Mouse (Mus musculus): ENCODE measurements around the gene Gm20388.
A peak's percentile ranks its signal among the peaks of the same experiment; 100 is the strongest.

The Gm20388 gene

DNA sequence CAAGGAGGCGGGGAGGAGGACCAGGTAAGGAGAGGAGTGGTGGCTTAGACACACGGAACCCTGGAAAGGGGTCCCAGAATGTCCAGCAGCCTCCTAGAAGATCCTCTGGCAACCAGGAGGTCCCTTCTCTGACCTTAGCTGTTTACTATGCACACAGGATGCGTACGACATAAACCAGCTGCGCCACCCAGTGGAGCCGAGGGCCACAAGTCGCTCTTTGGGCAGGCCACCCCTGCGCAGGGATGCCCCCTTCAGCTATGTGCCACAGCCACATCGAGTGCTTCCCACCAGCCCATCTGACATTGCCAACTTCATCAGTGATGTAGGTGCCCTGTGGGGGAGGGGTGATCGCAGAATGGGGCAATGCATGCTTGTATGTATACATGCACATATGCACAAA lies 2954.8 kb downstream of the Gm20388 start:
- DNase-seq (ENCODE audit: low read depth, low spot score): peak; percentile 39

DNA sequence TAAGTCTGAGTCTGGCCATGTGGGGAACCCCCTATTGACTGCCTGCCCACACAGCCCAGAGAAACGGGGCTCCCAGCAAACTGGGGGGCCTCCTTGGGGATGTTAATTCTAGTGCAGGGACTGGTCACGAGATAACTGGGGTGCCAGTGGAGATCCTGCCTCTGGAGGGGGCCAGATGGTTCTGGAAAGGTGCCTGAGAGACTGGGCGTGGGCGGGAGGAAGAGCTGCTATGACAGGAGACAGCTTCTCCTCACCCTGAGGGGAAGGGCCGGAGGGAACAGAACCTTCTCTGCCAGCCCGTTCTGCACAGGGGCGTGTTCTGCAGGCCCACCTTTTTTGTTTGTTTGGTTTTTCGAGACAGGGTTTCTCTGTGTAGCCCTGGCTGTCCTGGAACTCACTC lies 2955.6 kb downstream of the Gm20388 start:
- peak; percentile 37 for DNase-seq (ENCODE audit: low read depth, low spot score)

DNA sequence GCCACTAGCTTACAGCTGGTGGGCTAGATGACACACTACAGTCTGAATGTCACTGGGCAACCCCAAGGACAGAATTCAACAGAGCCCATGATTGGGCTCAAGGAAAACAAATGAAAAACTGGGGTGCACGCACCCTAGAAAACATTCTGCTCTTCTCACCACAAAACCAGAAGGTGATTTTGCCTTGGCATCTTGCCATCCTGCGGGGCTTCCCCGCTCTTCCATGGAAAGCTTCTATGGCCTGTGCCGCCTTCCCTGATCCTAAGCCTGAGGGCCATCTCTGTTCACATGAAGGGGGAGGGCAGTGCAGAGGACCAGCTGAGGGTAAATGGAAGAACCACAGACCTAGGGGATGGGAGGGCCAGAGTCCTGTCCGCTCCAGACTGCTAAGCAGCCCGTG lies 2957.3 kb downstream of the Gm20388 start:
- DNase-seq (ENCODE audit: low read depth, low spot score): no peak

DNA sequence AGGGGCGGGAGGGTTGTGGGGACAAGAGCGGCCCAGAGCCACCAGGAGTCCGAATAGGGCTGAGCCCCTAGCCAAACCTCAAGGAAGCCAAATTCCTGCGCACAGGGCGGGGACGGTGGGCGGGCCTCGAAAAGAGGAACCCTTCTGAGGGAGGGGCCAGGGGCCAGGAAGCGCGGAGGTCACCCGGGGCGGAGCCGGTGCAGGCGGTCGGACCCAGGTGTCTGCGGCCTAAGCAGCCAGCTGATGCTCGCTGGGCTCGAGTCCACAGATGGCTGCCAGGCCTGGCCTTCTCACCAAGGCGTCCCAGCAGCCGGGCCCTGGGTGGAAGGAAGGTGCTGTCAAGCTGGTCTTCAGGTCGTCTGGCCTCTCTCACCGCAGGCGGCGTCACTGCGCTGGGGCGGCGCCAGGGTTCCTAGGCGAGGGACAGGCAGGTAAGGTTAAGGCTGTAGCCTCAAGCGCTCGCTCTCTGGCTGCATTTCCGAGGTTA lies 2959.8 kb downstream of the Gm20388 start:
- DNase-seq (ENCODE audit: low read depth, low spot score): peak; percentile 85

DNA sequence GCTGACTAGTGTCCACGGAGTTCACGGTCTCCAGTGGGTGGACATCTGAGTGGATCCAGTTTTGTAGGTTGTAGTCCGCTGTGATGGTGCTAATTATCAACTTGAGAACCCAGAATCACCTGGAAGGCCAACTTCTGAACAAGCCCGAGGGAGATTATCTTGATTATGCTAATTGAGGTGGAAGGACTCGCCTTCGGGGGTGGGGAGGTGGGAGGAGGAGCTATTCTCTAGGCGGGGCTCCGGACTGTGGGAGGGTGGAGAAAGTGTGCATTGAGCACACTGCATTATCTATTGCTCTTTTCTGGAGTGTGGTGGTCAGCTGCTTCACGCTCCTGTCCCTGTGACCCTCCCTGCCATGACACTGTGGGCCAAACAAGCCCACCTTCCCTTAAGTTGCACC lies 2961.0 kb downstream of the Gm20388 start:
- DNase-seq (ENCODE audit: low read depth, low spot score): no peak

DNA sequence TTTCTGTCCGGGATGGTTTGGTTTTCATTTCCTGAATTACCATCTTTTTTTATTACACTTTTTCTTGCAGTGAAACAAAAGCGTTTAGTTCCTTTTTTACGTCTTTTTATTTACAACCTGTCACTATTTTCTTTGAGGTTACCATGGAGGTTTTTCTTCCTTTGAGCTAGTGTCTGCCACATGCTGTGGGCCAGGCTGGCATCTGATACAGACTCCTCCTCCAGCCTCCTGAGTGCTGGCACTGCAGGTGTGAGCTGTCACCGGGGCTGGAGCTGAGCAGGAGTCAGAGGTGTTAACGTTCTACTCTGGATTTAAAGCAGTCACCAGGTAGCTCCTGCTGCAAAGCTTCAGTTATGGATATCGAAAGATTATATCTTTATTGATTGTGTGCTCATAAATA lies 2962.5 kb downstream of the Gm20388 start:
- no peak for DNase-seq (ENCODE audit: low read depth, low spot score)

DNA sequence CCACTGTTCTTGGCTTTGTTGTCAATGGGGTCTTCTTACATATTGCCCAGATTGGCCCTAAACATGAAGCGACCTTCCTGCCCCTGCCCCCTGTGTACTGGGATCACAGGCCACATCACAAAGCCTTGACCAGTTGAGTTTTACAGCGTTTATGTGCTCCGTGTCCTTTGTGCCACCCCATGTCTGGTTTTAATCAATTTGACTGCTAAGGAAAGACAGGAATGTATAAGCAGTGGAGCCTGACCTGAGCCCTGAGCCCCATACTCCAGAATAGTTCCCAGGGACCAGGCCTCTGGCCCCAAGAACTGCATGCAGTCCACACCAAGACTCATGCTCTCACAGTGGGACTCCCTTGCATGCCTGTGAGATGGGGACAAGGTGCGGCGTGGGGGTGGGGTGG lies 2964.5 kb downstream of the Gm20388 start:
- no peak for DNase-seq (ENCODE audit: low read depth, low spot score)

DNA sequence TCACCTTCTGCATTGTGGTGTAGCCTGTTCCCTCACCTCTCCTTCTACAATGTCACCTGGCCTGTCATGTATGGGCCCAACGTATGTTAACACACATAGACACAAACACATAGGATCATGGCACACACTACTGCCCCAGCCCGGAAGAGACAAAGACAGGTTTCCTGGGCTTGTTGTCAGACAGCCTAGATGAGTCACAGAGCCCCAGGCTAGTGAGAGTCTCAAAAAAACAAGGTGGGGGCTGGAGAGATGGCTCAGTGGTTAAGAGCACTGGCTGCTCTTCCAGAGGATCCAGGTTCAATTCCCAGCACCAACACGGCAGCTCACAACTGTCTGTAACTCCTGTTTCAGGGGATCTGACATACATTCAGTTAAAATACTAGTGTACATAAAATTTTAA lies 2967.6 kb downstream of the Gm20388 start:
- DNase-seq (ENCODE audit: low read depth, low spot score): no peak

DNA sequence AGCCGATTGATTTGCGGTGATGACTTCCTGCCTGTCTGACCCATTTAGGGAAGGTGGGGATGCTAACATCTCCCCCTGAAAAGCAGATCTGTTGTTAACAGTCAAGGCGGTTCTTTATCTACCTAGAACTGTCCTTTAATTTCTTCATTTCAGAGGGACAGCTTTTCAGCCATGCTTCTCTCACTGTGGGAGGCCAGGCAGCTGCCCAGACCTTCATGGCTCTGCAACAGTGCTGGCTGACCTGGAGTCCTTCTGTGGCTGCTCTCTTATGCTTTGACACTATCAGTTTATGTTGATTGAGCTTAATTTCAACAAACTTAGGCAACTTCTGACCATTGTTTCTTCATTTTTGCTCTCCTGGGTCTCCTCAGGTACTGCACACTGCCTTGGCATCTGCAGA lies 2969.7 kb downstream of the Gm20388 start:
- DNase-seq (ENCODE audit: low read depth, low spot score): no peak

DNA sequence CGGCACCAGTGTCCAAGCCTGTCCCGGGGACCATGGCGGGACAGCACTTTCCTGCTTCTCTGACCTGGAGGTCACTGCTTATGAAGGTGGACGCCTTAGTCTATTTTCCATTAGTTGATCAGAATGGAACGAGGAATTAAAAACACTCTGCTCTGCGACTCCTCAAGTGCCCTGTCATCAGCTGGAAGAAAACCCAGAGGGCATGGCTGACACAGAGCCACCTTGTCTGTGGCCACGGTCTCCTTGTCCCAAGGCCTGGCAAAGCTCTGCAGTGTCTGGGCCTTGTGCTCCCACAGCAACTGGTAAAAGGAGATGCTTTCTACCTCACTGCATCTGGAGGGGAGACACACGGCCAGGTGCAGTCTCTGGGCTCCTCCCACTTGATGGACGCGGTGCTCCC lies 2973.0 kb downstream of the Gm20388 start:
- no peak for DNase-seq (ENCODE audit: low read depth, low spot score)

DNA sequence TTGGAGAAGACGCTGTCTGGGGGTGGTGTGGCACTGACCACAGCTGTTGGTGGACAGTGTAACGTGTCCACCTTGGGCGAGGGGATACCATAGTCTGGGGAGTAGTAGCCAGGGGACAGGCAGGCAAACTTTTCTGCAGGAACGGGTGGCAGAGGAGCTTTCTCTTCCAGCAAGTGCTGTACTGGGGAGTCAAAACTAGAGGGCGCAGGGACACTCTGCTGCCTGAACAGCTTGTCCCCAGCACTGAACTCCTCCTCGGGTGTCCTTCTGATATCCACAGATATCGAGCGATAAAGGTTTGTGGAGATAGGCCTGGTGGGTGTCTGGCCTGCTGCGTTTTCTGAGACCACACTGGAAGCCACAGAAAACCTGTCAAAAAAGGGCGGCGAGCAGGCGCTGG lies 2980.8 kb downstream of the Gm20388 start:
- DNase-seq (ENCODE audit: low read depth, low spot score): no peak

DNA sequence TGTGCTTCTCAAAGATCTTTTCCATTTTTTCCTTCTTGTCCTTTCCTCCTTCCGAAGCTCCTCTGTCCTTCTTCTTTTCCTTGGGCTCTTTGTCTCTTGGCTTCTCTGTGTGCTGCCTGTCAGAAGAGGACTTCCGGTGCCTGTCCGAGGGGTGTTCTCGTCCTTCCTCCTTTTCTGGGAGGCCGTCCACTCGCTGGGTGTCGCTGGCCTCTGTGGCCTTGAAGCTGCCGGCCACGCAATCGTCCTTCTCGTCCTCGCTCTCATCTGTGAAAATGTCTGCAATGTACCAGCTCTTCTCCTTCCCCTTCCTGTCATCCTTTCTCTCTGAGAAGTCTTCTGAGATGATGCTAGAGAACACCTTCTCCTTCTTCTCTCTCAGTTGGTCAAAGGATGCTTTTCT lies 2982.8 kb downstream of the Gm20388 start:
- DNase-seq (ENCODE audit: low read depth, low spot score): no peak

DNA sequence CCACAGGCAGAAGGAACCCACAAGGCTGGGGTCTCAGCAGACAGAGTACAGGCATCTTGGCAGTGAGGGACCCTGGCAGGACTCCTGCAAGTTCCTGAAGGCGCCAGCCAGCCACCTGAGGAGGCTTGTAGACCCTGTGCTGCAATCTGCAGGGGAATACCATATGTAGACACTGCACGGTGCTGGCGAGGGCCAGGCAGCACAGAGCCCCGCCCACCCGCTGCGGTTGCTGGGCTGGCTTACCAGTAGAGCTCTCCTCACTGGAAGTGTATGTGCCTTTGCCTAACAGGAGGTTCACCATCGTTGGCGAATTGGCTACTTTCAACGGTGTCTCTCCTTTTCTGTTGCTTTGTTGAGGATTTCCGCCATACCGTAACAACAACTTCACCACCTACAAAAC lies 2985.7 kb downstream of the Gm20388 start:
- DNase-seq (ENCODE audit: low read depth, low spot score): no peak

DNA sequence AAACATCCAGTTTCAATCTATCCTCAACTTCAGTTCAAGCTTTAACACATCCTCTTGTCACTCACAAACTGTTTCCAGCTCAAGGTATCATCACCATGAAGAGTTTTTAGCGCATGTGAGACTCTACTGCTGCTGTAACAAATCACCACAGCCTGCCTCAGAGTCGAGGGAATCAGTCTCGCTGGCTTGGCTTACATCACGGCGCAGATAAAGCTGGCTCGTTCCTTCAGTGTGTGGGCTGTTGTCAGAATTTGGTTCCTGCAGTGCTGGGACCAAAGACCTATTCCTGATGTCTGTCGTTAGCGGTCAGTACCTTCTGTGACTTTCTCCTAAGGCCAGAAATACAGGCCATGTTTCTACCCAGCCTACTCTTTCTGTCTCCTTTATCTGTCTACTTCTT lies 2986.6 kb downstream of the Gm20388 start:
- no peak for DNase-seq (ENCODE audit: low read depth, low spot score)

DNA sequence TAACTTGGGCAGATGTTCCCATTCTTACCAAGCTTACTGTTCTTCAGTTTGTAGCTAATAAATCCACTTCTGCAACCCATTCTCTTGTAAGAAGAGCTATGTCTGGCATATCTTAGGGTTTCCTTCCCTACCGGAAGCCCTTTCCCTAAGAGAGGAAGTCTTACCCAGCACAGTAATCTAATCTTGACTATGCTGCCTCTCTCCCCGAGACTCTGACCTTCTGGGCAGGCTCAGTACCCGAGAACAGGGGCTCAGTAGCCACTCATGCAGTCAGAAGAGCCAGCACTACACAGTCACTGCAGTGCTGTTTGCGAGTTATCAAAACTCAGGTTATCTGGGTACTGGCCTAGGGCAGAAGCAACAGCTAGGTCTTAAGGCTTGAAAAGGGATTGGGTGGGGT lies 2987.4 kb downstream of the Gm20388 start:
- no peak for DNase-seq (ENCODE audit: low read depth, low spot score)

DNA sequence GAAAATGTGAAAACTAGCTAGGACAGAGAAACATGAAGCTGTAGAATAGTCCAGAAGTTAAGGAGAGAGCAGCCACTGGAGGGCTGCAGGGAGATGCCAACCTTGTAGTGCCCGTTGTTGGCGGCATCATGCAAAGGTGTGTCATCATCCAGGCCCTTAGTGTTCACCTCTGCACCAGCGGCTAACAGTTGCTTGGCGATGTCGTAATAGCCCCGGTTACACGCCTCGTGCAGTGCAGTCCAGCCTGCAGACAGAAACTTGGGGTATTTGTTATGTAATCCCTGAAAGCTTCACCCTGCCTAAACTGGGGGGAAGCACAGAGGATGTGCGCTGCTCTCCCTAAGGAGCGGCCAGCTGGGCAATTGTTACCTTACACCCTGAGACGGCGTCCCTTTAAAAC lies 2987.8 kb downstream of the Gm20388 start:
- DNase-seq (ENCODE audit: low read depth, low spot score): no peak

DNA sequence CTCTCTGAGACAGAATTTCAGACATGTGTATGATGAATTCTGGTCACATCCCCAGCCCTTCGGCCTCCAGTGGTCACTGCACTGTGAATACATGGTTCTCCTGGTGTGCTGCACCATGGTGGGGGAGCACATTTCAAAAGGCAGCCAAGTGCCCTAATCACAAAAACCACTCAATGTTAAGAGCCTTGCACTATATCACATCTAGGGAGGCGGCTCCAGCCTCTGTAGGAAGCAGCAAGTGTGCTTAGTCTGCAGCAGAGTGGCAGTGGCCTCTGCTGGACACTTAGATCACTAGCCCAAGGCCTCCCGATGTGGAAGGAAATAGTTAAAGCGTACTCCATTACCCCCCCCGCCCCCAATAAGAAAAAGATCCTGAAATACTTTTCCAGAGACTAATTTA lies 2988.4 kb downstream of the Gm20388 start:
- no peak for DNase-seq (ENCODE audit: low read depth, low spot score)

DNA sequence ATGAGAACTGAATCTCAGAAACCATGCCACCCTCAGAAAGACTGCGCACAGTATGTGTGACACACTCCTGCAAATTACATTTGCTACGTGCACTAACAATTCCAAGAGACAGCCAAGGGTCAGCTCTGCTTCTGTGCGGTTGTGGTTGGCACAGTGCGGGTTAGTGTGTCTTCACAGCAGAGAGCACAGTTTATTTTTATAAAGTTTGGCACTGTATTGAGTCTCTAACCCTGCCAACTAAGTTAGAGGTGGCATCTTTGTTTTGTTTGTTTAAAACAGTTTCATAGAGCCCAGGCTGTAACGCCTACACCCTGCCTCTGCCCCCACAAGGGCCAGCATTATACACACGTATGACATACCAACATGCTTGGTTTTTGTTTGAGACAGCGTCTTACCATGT lies 2990.8 kb downstream of the Gm20388 start:
- DNase-seq (ENCODE audit: low read depth, low spot score): no peak

DNA sequence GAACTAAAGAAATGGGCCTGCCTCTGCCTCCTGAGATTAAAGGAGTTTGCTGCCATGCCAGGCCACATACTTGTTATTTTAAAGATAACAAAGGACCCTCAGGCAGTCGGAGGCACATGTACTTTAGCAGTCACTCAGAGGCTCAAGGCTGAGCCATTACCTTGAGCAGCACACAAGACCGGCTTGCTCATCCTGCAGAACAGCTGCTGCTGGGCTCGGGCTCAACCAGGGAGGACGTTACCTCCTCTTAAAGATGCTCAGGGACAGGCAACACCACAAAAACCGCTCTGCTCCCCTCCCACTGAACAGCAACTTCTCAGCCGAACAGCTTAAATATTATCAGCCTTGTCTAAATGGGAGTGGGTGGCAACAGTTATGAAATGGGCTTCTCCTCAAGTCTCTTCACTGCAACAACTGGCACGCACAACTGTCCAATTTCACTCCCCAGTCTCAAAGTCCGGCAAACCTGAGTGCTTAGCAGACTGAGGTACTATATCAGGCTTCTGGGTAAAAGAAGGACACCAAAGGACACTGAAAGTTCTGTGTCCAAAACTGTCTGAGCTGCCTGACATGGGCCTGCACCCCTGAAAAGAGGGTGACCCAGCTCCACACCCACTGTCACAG lies 2991.4 kb downstream of the Gm20388 start:
- no peak for DNase-seq (ENCODE audit: low read depth, low spot score)

DNA sequence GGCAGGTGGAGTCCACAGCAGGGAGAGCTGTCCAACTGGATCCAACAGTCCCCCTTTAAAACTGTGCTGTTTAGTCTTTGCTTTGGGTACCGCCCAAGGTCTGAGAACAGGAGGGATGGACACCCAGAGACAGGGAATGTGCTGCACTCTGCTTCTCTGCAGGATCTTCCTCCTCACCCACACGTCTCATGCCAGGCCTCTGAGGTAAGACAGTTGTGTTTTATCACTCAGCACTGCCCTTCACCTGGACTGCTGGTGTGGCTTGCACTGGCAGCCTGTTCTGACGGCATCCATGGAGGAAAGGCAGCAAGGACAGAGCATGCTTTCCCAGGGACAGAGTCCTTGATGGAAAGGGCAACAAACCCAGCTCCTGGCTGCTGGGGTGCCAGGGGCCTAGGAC lies 2991.9 kb downstream of the Gm20388 start:
- no peak for DNase-seq (ENCODE audit: low read depth, low spot score)

DNA sequence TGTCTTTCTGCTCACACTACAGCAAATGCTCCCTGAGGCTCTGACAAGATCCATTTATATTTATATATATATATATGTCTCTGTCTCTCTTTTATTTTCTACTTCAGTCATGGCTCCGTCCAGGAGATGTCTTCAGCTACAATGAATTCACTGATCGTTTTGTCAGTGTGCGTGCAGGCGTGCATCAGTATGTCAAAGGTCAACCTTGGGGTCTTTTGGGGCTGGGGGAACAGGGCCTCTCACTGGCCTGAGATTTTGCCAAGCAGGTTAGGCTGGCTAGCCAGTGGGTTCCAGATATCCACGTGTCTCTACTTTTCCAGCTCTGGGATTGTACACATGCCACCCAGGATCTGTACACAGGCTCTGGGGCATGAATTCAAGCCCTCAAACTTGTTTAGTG lies 2992.4 kb downstream of the Gm20388 start:
- no peak for DNase-seq (ENCODE audit: low read depth, low spot score)

DNA sequence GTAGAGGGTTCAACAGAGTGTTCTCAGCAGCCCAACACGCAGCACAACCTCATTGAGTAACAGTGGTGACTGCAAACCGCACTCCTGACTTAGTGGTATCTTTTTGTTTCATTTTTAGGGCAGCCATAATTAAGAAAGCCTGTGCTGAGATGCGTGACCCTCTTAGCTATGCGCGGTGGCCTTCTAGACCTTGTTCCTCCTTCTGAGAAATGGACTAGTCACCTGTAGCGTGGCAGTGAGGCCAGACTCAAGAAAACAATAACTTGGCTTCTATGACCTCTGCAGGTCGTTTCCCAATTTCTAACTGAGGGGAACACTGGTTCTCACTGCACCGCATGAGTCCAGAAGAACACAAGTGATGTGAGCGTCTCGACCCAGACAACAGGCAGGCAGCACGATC lies 2993.9 kb downstream of the Gm20388 start:
- DNase-seq (ENCODE audit: low read depth, low spot score): no peak

DNA sequence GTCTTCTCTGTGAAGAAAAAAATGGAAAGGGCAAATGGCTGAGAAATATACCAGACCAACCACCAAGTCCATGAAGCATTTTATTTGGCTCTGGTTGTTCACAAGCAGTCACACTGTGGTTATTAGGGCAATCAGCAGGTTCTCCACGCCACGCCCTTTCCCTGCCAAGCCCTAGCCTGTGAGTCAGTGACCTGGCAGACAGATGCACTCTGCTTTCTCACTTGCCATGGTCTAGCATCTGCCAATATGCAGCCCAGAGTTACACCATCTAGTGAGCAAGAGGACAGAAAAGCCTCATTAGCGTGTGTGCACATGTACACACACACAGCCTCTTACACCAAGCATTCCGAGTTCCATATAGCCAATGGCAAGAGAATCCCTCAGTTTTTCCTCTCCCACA lies 2994.7 kb downstream of the Gm20388 start:
- no peak for DNase-seq (ENCODE audit: low read depth, low spot score)

DNA sequence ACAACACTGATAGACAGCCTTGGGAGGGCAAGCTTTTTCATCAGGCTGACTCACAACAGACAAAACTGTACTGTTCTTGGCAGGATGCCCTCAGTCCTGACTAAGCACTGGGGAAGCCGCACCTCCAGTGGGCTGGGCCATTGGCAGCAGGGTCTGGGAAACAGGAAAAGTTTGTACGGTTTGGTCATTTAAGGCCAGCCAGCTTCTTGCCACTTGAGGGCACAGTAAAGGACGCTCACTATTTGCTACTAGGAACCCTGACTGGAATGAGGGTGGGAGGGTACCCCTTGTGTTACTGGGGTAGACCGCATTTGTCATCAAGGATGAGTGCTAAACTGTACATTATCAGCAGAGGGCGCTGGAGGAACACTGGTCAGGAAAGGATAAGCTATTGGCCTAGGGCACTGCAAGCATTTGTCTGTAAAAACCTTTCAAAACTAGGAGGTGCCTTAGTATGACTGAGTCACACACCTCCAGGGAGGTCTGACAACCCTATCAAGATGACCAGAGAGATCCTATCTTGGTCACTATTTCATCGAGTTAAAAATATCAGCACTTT lies 2995.9 kb downstream of the Gm20388 start:
- DNase-seq (ENCODE audit: low read depth, low spot score): peak; percentile 83

Data from CD4-positive helper T cell, adult 2 months (primary cell).